Mouse (Mus musculus) urinary bladder, postnatal 0 days (tissue): Measurements from ENCODE around the gene Mrps31. TPM values are rescaled to one million over a fixed set of nuclear protein-coding genes. Genes with fewer than 3 reads are reported as not detected.

ENCODE experiments used
- polyA plus RNA-seq: library from polyadenylated mRNA; unstranded; fragments of >200 nt; fragmentation: Nextera tagmentation; extraction: Ambion mirVana; gene quantifications from 2 replicates; pipeline ENCODE4 v1.2.1, GENCODE M21; 2015

Mrps31 gene
- polyA plus RNA-seq: 28.7 and 29.9 TPM in 2 replicates

GRCm38 (mm10) chr8:22411282-22411702, at the start of gene Mrps31:
TSS of gene Mrps31 (plus strand) at chr8:22411361.

GRCm38 (mm10) chr8:22398142-22398951, 12.8 kb upstream of the Mrps31 start, which contains the start of gene Slc25a15:
TSS of gene Slc25a15 (minus strand) at chr8:22398597.

Other genes starting within 250 kb of the Mrps31 start
- gene Nek3, start 244.9 kb upstream of the Mrps31 start, polyA plus RNA-seq: 4.0 and 4.2 TPM in 2 replicates
- gene Ckap2, start 225.5 kb upstream of the Mrps31 start, polyA plus RNA-seq: 19.4 and 24.7 TPM in 2 replicates
- gene Vps36, start 218.6 kb upstream of the Mrps31 start, polyA plus RNA-seq: 32.7 and 37.8 TPM in 2 replicates
- gene Thsd1, start 184.0 kb upstream of the Mrps31 start, polyA plus RNA-seq: 4.7 and 5.2 TPM in 2 replicates
- gene Tpte, start 127.9 kb upstream of the Mrps31 start, polyA plus RNA-seq: 0.05 TPM in 1 of 2 replicates, not detected in the other
- gene Slc25a15, start 12.8 kb upstream of the Mrps31 start, polyA plus RNA-seq: 10.2 and 10.8 TPM in 2 replicates